Mouse (Mus musculus) C2C12 (cell line): ENCODE data around the gene Cckar. TPM values are rescaled to one million over a fixed set of nuclear protein-coding genes. Genes with fewer than 3 reads are reported as not detected.

ENCODE experiments used
- H3K27me3 ChIP-seq: one replicate; pipeline ENCODE4 v1.6.1; 2011; ENCODE audit not compliant: control insufficient read depth, insufficient read depth, insufficient read length
- H3K36me3 ChIP-seq: one replicate; pipeline ENCODE4 v1.6.1; 2011; ENCODE audit not compliant: control insufficient read depth, insufficient read depth
- H3K4me3 ChIP-seq: one replicate; pipeline ENCODE4 v1.5.1; 2011; ENCODE audit warnings: mild to moderate bottlenecking, control low read depth; ENCODE audit not compliant: poor library complexity, insufficient read depth, severe bottlenecking
- H3K79me2 ChIP-seq: one replicate; pipeline ENCODE4 v1.6.1; 2011; ENCODE audit not compliant: control insufficient read depth, insufficient read depth
- H3K79me3 ChIP-seq: one replicate; pipeline ENCODE4 v1.6.1; 2011; ENCODE audit warnings: low read depth, control low read depth
- H3ac ChIP-seq: one replicate; pipeline ENCODE3; 2011; ENCODE audit warnings: low read depth; ENCODE audit not compliant: control insufficient read depth, insufficient read length
- CEBPB ChIP-seq: IDR thresholded peaks from one replicate; pipeline ENCODE4 v1.6.1; 2011; ENCODE audit warnings: low read depth, mild to moderate bottlenecking, control low read depth, moderate library complexity
- CTCF ChIP-seq: IDR thresholded peaks from one replicate; pipeline ENCODE4 v1.5.1; 2011; ENCODE audit not compliant: control insufficient read depth, insufficient read depth, insufficient read length
- FOSL1 ChIP-seq: IDR thresholded peaks from one replicate; pipeline ENCODE4 v1.8.0; 2011; ENCODE audit warnings: mild to moderate bottlenecking, low read length; ENCODE audit not compliant: poor library complexity, insufficient read depth, severe bottlenecking
- MAX ChIP-seq: IDR thresholded peaks from one replicate; pipeline ENCODE4 v1.6.1; 2011; ENCODE audit warnings: mild to moderate bottlenecking, control low read depth
- MYOD1 ChIP-seq: IDR thresholded peaks from one replicate; pipeline ENCODE4 v1.6.1; 2011; ENCODE audit warnings: low read depth; ENCODE audit not compliant: control insufficient read depth, insufficient read length
- MYOG ChIP-seq: IDR thresholded peaks from one replicate; pipeline ENCODE4 v1.6.1; 2011; ENCODE audit not compliant: control insufficient read depth, insufficient read length; ENCODE audit errors: extremely low read depth
- USF1 ChIP-seq: IDR thresholded peaks from one replicate; pipeline ENCODE4 v1.6.1; 2011; ENCODE audit warnings: low read depth, mild to moderate bottlenecking, control low read depth, moderate library complexity
- long read RNA-seq, 2 experiments: library from polyadenylated mRNA; unstranded; transcript quantifications; one replicate each; pipeline ENCODE4 v2.0.0; 2019 to 2020
- polyA plus RNA-seq: library from polyadenylated mRNA; unstranded; fragments of >200 nt; fragmentation: generic; extraction: Trizol; gene quantifications from one replicate; pipeline ENCODE4 v1.2.1, GENCODE M21; 2012; ENCODE audit warnings: missing spikeins

Gene Cckar
- not detected for polyA plus RNA-seq
- long read RNA-seq, experiment 1, result 0 reads
- long read RNA-seq, experiment 2, result 0 reads

DNA sequence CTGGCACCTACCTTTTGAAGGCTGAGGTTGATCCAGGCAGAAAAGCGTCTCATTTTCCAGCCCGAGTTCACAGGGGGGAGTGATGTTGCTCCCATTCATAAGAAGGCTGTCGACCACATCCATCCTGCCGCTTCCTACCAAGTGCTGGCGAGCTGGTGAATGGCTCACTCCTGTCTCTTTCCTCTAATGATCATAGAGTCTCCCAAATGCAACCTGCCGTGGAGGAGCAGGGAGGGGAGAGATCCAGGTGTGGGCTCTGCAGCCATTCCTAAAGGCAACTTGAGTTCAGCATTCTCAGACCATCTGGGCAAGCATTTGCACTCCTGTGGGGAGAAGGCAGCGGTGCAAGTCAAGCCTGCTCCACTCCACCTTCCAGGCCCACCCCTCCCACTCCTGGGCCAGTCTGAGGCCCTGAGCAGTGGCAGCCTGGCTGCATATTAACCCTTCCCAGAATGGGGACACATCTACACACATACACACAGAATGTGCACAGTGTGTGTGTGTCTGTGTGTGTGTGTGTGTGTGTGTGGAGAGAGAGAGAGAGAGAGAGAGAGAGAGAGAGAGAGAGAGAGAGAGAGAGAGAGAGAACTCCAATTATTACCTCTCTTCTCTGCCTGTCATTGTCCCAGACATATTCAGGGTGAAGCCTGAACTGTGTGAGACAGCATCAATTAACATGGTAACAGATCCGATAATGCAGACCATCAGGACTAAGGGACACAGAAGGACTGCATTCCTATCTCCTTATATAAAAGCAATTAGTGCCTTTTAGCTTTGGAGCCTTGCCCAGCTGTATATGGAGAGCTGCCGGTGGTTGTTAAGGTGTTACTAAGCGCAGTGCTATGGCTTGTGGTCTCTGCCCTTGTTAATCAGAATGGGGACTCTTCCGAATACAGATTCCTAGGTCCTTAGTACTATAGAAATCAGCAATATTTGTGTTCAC lies at the start of gene Cckar:
Cckar (minus strand) TSS at position 471 of the 943 bp plus-strand sequence.
- H3ac ChIP-seq, result no peak within 1 kb of the TSS
- no peaks in the 10 kb centered on the region for H3K79me2 ChIP-seq
- H3K27me3 ChIP-seq, result peaks cover 43% of the 10 kb centered on the region
- H3K36me3 ChIP-seq, result no peaks in the 10 kb centered on the region
- no peaks in the 10 kb centered on the region for H3K79me3 ChIP-seq
- H3K4me3 ChIP-seq, result no peak within 1 kb of the TSS
- TF ChIP-seq MYOG (no peak), MYOD1 (no peak), CEBPB (no peak), CTCF (no peak), USF1 (no peak), MAX (no peak), FOSL1 (no peak)

DNA sequence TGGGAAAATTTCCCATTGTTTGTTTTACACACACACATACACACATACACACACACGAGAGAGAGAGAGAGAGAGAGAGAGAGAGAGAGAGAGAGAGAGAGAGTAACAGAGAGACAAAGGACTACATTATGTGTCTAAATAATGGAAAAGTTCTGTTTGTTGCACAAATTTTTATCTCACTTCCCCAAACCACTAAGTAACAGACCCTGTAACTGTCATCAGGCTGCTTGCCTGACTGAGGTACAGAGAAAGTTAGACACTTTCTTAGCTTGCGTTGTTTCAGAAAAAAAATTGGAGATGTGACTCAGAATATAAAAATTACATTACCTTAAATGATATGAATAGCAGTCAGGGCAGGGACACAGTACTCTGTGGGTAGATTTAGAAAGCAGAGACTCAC lies 36.6 kb upstream of the Cckar start:
- H3K4me3 ChIP-seq, result no peak overlapping the region
- no peak overlapping the region for H3ac ChIP-seq
- no peaks in the 10 kb centered on the region for H3K36me3 ChIP-seq
- TF ChIP-seq MYOD1 (no peak), USF1 (no peak), MYOG (no peak), CTCF (no peak), MAX (no peak), CEBPB (no peak), FOSL1 (no peak)
- no peaks in the 10 kb centered on the region for H3K79me3 ChIP-seq
- H3K27me3 ChIP-seq, result peaks cover 9% of the 10 kb centered on the region
- H3K79me2 ChIP-seq, result no peaks in the 10 kb centered on the region

DNA sequence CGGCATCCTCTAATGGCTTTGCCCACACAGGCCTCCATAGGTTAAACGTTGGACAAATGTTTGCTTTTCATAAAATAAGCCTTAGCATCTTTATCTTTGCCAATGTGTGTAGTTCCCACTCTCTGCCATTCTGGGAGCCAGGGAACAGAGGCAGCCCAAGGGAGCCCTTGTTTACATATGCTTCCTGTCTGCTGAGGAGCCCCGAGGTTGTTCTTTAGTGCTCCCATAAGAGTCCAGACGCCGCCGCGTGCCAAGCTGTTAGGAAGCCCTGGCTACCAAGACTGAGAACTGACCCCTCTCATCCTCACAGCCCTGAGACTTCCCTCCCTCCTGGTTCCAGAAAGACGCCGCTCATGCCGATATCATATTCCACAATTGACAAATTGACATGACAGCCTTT lies 25.4 kb upstream of the Cckar start:
- no peaks in the 10 kb centered on the region for H3K79me2 ChIP-seq
- no peaks in the 10 kb centered on the region for H3K36me3 ChIP-seq
- TF ChIP-seq MYOG (no peak), MYOD1 (no peak), MAX (no peak), FOSL1 (no peak), USF1 (no peak), CEBPB (no peak), CTCF (no peak)
- no peak overlapping the region for H3ac ChIP-seq
- no peaks in the 10 kb centered on the region for H3K79me3 ChIP-seq
- peaks cover 22% of the 10 kb centered on the region for H3K27me3 ChIP-seq
- H3K4me3 ChIP-seq, result no peak overlapping the region

DNA sequence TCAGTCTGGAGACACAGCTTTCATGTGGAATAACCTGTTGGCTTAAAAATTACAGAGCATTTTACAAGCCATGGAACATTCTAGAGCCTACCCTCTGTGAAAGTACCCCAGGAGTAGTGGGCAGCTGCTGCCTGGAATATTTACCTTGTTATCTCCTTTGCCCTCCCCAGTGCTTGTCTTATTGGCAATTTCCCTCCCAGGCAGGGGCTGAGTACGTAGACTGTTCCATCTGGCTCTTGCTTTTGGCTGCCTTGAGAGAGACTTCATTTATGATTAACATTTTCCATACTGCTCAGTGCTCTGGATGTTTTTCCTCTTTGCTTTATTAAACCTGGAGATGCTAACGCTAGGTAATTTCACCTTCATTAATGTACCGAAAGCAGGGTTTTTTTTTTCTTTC lies 20.1 kb upstream of the Cckar start:
- H3ac ChIP-seq, result no peak overlapping the region
- TF ChIP-seq MAX (no peak), FOSL1 (no peak), MYOD1 (no peak), USF1 (no peak)
- H3K79me3 ChIP-seq, result no peaks in the 10 kb centered on the region
- H3K79me2 ChIP-seq, result no peaks in the 10 kb centered on the region
- no peaks in the 10 kb centered on the region for H3K36me3 ChIP-seq
- peaks cover 18% of the 10 kb centered on the region for H3K27me3 ChIP-seq
- no peak overlapping the region for H3K4me3 ChIP-seq

DNA sequence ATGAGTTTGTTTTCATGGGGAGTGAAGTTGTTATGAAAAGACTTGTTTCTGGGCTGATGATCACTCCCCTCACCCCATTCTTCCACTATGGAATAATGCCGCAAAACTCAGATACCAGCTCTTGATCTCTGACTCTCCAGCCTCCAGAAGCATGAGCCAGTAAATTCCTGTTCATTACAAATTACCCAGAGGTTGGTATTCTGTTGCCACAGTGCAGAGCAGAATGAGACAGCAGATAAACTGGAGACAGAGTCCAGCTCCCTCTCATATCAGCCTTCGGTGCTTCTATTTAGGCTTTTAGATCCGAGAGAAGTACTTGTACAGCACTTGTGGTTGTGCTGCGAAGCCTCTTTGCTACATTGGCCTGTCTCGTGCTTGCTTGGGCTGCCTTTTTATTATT lies 18.5 kb upstream of the Cckar start:
- H3ac ChIP-seq, result no peak overlapping the region
- no peak overlapping the region for H3K4me3 ChIP-seq
- TF ChIP-seq USF1 (no peak), CEBPB (no peak), MAX (no peak), MYOD1 (no peak), CTCF (no peak), FOSL1 (no peak)

More for the DNA sequence above, 18.5 kb upstream of the Cckar start:
- no peaks in the 10 kb centered on the region for H3K79me2 ChIP-seq
- no peaks in the 10 kb centered on the region for H3K36me3 ChIP-seq
- H3K27me3 ChIP-seq, result peaks cover 11% of the 10 kb centered on the region
- no peaks in the 10 kb centered on the region for H3K79me3 ChIP-seq
